Mouse (Mus musculus) heart, adult 2 months (tissue): ENCODE measurements around the gene Bnc2.

Experiments used
- CTCF ChIP-seq: fragments of 200-600 bp; IDR thresholded peaks from 2 replicates; pipeline ENCODE4 v1.8.1; 2022; ENCODE audit warnings: antibody characterized with exemption, mild to moderate bottlenecking, moderate library complexity
- EP300 ChIP-seq: fragments of 200-500 bp; IDR thresholded peaks from 2 replicates; pipeline ENCODE4 v1.6.1; 2011; ENCODE audit warnings: low read depth, low read length, control low read depth; ENCODE audit not compliant: insufficient read depth

- no peak for TF ChIP-seq CTCF
- no peak for TF ChIP-seq EP300
Measured at GRCm38 (mm10) chr4:84472643-84473042, 202.4 kb downstream of the Bnc2 start.
